Mouse (Mus musculus) MEL (cell line): ENCODE results near the gene Rad50. TPM values are rescaled to one million over a fixed set of nuclear protein-coding genes. Genes with fewer than 3 reads are reported as not detected.

Experiments
- DNase-seq: peaks from one replicate; pipeline ENCODE4 v3.0.0; 2011; ENCODE audit warnings: low read depth, low spot score
- H3K27ac ChIP-seq: 2 replicates; pipeline ENCODE4 v1.5.1; 2012; ENCODE audit warnings: low read depth, mild to moderate bottlenecking, control low read depth, low read length, moderate library complexity; ENCODE audit not compliant: control insufficient read depth
- H3K27me3 ChIP-seq, 2 experiments: fragments of 150-350 bp in 1 of 2; sonication (generic) in 1 of 2; 2 replicates each; pipeline ENCODE4 v1.6.1; 2012; ENCODE audit warnings: low read length in 2 of 2, mild to moderate bottlenecking in 2 of 2, improper control_type of control experiment in 1 of 2, moderate library complexity in 1 of 2; ENCODE audit not compliant: insufficient read depth in 2 of 2, control insufficient read depth in 1 of 2
- H3K36me3 ChIP-seq, 2 experiments: 2 replicates each; pipeline ENCODE4 v1.6.1; 2012 to 2014; ENCODE audit warnings: low read length in 2 of 2, improper control_type of control experiment in 1 of 2, inconsistent platforms in 1 of 2, mild to moderate bottlenecking in 1 of 2; ENCODE audit not compliant: insufficient read depth in 2 of 2, control insufficient read depth in 1 of 2
- H3K4me1 ChIP-seq, 2 experiments: fragments of 150-350 bp in 1 of 2; sonication (generic) in 1 of 2; 2 replicates each; pipeline ENCODE4 v1.6.1; 2012; ENCODE audit warnings: low read length in 2 of 2, improper control_type of control experiment in 1 of 2, mild to moderate bottlenecking in 1 of 2; ENCODE audit not compliant: insufficient read depth in 2 of 2, control insufficient read depth in 1 of 2
- H3K4me3 ChIP-seq, 2 experiments: fragments of 150-350 bp in 1 of 2; sonication (generic) in 1 of 2; 2 replicates each; pipeline ENCODE4 v1.5.1; 2012; ENCODE audit warnings: low read depth in 2 of 2, low read length in 2 of 2, mild to moderate bottlenecking in 2 of 2, moderate library complexity in 2 of 2, control low read depth in 1 of 2, improper control_type of control experiment in 1 of 2; ENCODE audit not compliant: control insufficient read depth in 1 of 2, insufficient read depth in 1 of 2
- H3K79me2 ChIP-seq: 2 replicates; pipeline ENCODE4 v1.6.1; 2012; ENCODE audit warnings: mild to moderate bottlenecking, low read length, moderate library complexity; ENCODE audit not compliant: control insufficient read depth, poor library complexity, insufficient read depth
- H3K9ac ChIP-seq: 2 replicates; pipeline ENCODE4 v1.6.1; 2012; ENCODE audit warnings: low read depth, mild to moderate bottlenecking, control low read depth, low read length, moderate library complexity; ENCODE audit not compliant: control insufficient read depth, poor library complexity, severe bottlenecking
- H3K9me3 ChIP-seq: fragments of 150-350 bp; sonication (generic); replicated peaks from 2 replicates; pipeline ENCODE4 v1.6.1; 2012; ENCODE audit warnings: mild to moderate bottlenecking, low read length, improper control_type of control experiment, moderate library complexity; ENCODE audit not compliant: insufficient read depth
- CTCF ChIP-seq, 3 experiments: IDR thresholded peaks in 2 of 3; conservative IDR thresholded peaks in 1 of 3; 2 replicates each; pipeline ENCODE4 v1.5.1; 2011 to 2012; ENCODE audit warnings: low read length in 3 of 3, low read depth in 2 of 3, mild to moderate bottlenecking in 2 of 3, improper control_type of control experiment in 1 of 3, inconsistent platforms in 1 of 3, mixed read lengths in 1 of 3, moderate library complexity in 1 of 3; ENCODE audit not compliant: control insufficient read depth in 1 of 3, insufficient read depth in 1 of 3, poor library complexity in 1 of 3, severe bottlenecking in 1 of 3
- ELF1 ChIP-seq: IDR thresholded peaks from 2 replicates; pipeline ENCODE4 v1.6.1; 2014; ENCODE audit warnings: low read depth, mild to moderate bottlenecking, inconsistent platforms, low read length, improper control_type of control experiment, moderate library complexity
- EP300 ChIP-seq, 2 experiments: IDR thresholded peaks; 2 replicates each; pipeline ENCODE4 v1.6.1; 2011; ENCODE audit warnings: improper control_type of control experiment in 2 of 2, low read length in 2 of 2, low read depth in 1 of 2, mild to moderate bottlenecking in 1 of 2
- GABPA ChIP-seq: IDR thresholded peaks from 2 replicates; pipeline ENCODE4 v1.6.1; 2012; ENCODE audit warnings: low read depth, mild to moderate bottlenecking, inconsistent platforms, low read length, improper control_type of control experiment, moderate library complexity
- HCFC1 ChIP-seq: IDR thresholded peaks from 2 replicates; pipeline ENCODE4 v1.6.1; 2012; ENCODE audit warnings: low read depth, mild to moderate bottlenecking, inconsistent platforms, low read length, improper control_type of control experiment, moderate library complexity
- MAX ChIP-seq: IDR thresholded peaks from 2 replicates; pipeline ENCODE4 v1.6.1; 2011; ENCODE audit warnings: low read length, improper control_type of control experiment
- MXI1 ChIP-seq: IDR thresholded peaks from 2 replicates; pipeline ENCODE4 v1.6.1; 2011; ENCODE audit warnings: mild to moderate bottlenecking, low read depth, low read length, improper control_type of control experiment
- RAD21 ChIP-seq: IDR thresholded peaks from 2 replicates; pipeline ENCODE4 v1.6.1; 2011; ENCODE audit warnings: mild to moderate bottlenecking, low read depth, low read length, improper control_type of control experiment
- TAL1 ChIP-seq: IDR thresholded peaks from 2 replicates; pipeline ENCODE4 v1.6.1; 2012; ENCODE audit warnings: mild to moderate bottlenecking, inconsistent platforms, low read length, moderate library complexity, mixed read lengths
- TBP ChIP-seq: IDR thresholded peaks from 2 replicates; pipeline ENCODE4 v1.8.0; 2011; ENCODE audit warnings: low read depth, low read length, improper control_type of control experiment
- TCF12 ChIP-seq: IDR thresholded peaks from 2 replicates; pipeline ENCODE4 v1.6.1; 2014; ENCODE audit warnings: low read depth, mild to moderate bottlenecking, inconsistent platforms, low read length, improper control_type of control experiment, moderate library complexity
- USF1 ChIP-seq: IDR thresholded peaks from 2 replicates; pipeline ENCODE4 v1.6.1; 2014; ENCODE audit warnings: low read depth, mild to moderate bottlenecking, inconsistent platforms, low read length, improper control_type of control experiment, moderate library complexity
- ZC3H11A ChIP-seq: IDR thresholded peaks from 2 replicates; pipeline ENCODE4 v1.6.1; 2012; ENCODE audit warnings: low read depth, mild to moderate bottlenecking, inconsistent platforms, low read length, improper control_type of control experiment
- ZMIZ1 ChIP-seq: IDR thresholded peaks from 2 replicates; pipeline ENCODE4 v1.6.1; 2012; ENCODE audit warnings: low read depth, mild to moderate bottlenecking, inconsistent platforms, low read length, improper control_type of control experiment, moderate library complexity
- polyA plus RNA-seq, 2 experiments: library from polyadenylated mRNA; stranded (reverse) in 1 of 2; unstranded in 1 of 2; fragments of >175 nt in 1 of 2; fragments of >200 nt in 1 of 2; gene quantifications; 2 replicates each; pipeline versions ENCODE4 v1.2.1 to v1.2.4; 2012; ENCODE audit warnings: low replicate concordance in 2 of 2, low read depth in 1 of 2; ENCODE audit not compliant: insufficient read length in 2 of 2, insufficient read depth in 1 of 2, missing spikeins in 1 of 2
- total RNA-seq: library from RNA; depleted of rRNA; stranded (reverse); fragments of 300-350 nt; gene quantifications from 2 replicates; pipeline ENCODE4 v1.2.3, GENCODE M21; 2012

Gene Rad50
- total and polyA plus RNA-seq, 3 experiments: 32.6 to 447 (median 44.6) TPM

DNA sequence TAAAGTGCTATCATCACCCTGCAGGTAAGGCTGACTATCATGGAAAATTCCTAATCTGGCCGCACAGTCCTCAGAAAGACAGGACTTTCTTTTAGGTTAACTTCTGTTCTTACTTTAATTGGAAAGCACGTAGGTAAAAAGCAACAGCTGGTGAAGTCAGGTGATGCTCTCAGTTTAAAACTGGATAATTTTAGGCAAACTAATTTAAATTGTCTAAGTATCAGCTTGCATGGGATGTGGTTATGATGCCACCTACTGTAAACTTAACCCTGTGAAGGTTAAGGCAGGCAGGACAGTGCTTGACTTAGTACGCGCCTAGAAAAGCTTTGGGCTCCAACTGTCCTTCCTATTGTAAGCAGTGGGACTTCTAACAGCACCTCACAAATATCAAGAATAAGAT, 35.7 kb downstream of the Rad50 start:
- TF ChIP-seq USF1 (no peak), RAD21 (peak; percentile 20), CTCF (IDR thresholded peaks at IDR 0.05 in 2 of 3, conservative IDR thresholded peaks at IDR 0.05 in 1 of 3; ENCODE audit: control insufficient read depth in 1 of 3, insufficient read depth in 1 of 3, low read depth in 2 of 3, low read length in 3 of 3, poor library complexity in 1 of 3, severe bottlenecking in 1 of 3) (peak in 1 of 3 experiments; percentile 25; a peak in 2 of 6 replicates), ZC3H11A (no peak)

DNA sequence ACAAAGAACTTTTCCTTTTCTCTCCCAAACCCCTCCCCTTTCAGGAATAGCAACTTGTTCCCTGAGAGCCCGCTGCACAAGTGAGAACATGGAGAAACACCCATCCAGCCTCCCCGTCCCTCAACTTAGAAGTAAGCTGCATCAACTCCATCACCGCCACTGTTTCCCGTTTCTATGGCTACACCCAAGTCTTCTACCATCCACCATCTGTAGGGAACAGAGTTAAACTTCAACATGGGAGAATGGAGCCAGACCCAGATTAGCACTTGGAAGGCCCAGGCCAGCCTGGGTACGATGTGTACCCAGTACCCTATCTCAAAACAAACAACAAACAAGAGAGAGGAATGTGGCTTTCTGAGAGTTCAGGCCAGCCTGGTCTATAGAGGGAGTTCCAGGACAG, 43.0 kb downstream of the Rad50 start:
- TF ChIP-seq HCFC1: no peak
- no peak for TF ChIP-seq ZMIZ1
- no peak for TF ChIP-seq CTCF (IDR thresholded peaks at IDR 0.05 in 2 of 3, conservative IDR thresholded peaks at IDR 0.05 in 1 of 3; ENCODE audit: control insufficient read depth in 1 of 3, insufficient read depth in 1 of 3, low read depth in 2 of 3, low read length in 3 of 3, poor library complexity in 1 of 3, severe bottlenecking in 1 of 3)
- TF ChIP-seq TBP: no peak
- TF ChIP-seq RAD21: no peak
- TF ChIP-seq MXI1: no peak
- no peak for TF ChIP-seq GABPA
- TF ChIP-seq MAX: no peak
- no peak for TF ChIP-seq TAL1
- no peak for TF ChIP-seq EP300 (IDR thresholded peaks at IDR 0.05; ENCODE audit: low read depth in 1 of 2, low read length in 2 of 2)
- TF ChIP-seq ELF1: no peak
- no peak for TF ChIP-seq TCF12
- H3K36me3 ChIP-seq: peaks cover 6 to 60% of the 10 kb centered on the region in 2 experiments
- H3K4me1 ChIP-seq: peaks cover 5% of the 10 kb centered on the region in 2 experiments; a peak in 2 of 4 replicates
- H3K4me3 ChIP-seq: no peak overlapping the region
- no peak for DNase-seq
- H3K9ac ChIP-seq: no peak overlapping the region
- H3K27me3 ChIP-seq: no peaks in the 10 kb centered on the region
- H3K79me2 ChIP-seq: no peaks in the 10 kb centered on the region
- H3K9me3 ChIP-seq: no peaks in the 10 kb centered on the region
- no peak overlapping the region for H3K27ac ChIP-seq

More for the DNA sequence above, 35.7 kb downstream of the Rad50 start:
- peaks cover 0 to 67% of the 10 kb centered on the region in 2 experiments; a peak in 2 of 4 replicates for H3K36me3 ChIP-seq
- no peak for DNase-seq
- H3K9ac ChIP-seq: no peak overlapping the region
- H3K27ac ChIP-seq: no peak overlapping the region
- H3K79me2 ChIP-seq: no peaks in the 10 kb centered on the region
- H3K4me1 ChIP-seq: no peaks in the 10 kb centered on the region
- H3K4me3 ChIP-seq: no peak overlapping the region
- H3K9me3 ChIP-seq: no peaks in the 10 kb centered on the region
- no peaks in the 10 kb centered on the region for H3K27me3 ChIP-seq
